Mouse (Mus musculus) common myeloid progenitor, adult 5-6 weeks (primary cell): ENCODE measurements at regions not wholly inside any gene's neighbourhood (a gene's known extent, or its start where the extent isn't known, plus 50 kb on each side); places are given as distances from the start of the nearest gene placed in this dataset.

ENCODE experiments used
- ATAC-seq: replicated peaks from 2 replicates; pipeline ENCODE4 v1.8.0; 2016; ENCODE audit warnings: low read depth, mild to moderate bottlenecking, moderate TSS enrichment, inconsistent platforms; ENCODE audit not compliant: poor library complexity, severe bottlenecking

- ATAC-seq, result no peak
Observed at GRCm38 (mm10) chr9:98791709-98792108, 50.6 kb upstream of the Prr23a1 start.

GRCm38 (mm10) chr9:98773651-98774185, 68.6 kb upstream of the Prr23a1 start:
- no peak for ATAC-seq

GRCm38 (mm10) chr9:98773212-98773611, 69.1 kb upstream of the Prr23a1 start:
- no peak for ATAC-seq

- ATAC-seq, result no peak
Observed at GRCm38 (mm10) chr9:98754764-98755163, 87.5 kb upstream of the Prr23a1 start.

DNA sequence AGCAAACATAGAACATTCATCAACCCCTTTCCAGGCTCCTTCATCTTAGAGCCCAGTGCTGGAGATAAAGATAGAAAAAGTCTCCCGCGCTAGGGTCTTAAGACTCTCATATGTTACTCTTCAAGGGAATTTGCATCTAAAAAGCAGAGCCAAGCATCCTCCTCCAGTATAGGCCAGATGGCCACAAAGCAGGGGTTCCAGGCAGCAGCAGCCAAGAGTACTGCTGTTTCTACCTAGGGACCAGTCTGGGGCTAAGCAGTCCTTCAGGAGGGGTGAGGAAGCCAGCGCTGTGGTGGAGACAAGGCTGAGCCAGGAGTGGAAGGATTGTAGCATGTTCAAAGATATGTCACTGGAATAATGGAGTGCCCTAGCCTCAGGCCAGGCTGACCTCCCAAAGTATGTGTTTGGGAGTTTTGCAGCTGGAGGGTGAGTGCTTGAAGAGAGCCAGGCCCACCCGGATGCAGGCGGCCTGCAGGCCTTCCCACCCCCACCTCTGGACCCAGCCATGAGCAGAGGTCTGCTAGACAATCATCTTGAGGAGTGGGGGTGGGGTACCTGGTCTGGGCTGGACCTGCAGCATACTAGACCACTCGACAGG, 88.8 kb upstream of the Prr23a1 start:
- ATAC-seq, result no peak

GRCm38 (mm10) chr9:98743785-98744184, 98.5 kb upstream of the Prr23a1 start:
- no peak for ATAC-seq

- ATAC-seq, result no peak
Observed at GRCm38 (mm10) chr9:98727276-98727860, 114.9 kb upstream of the Prr23a1 start.

GRCm38 (mm10) chr9:98726638-98727037, 115.7 kb upstream of the Prr23a1 start:
- peak; percentile 47; the same call in 1 of the 2 replicates for ATAC-seq

GRCm38 (mm10) chr9:98722885-98723284, 119.4 kb upstream of the Prr23a1 start:
- no peak for ATAC-seq

DNA sequence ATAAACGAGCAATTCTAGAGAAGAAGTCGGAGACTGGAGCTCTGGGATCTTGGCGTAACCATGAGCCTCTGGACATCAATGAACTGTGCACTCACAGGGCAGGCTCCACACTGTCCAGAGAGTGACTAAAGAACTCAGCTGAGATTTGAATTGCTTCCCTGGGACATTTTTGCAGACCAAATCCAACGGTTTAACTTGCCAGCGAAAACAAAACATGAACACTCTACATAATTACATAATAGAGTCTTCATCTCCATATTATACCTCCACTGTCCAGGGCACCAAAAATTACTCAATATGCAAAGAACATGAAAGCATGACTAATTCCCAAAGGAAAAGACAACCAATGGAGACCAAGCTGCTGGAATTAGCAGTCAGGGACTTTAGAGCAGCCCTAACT, 119.9 kb upstream of the Mrps22 start:
- no peak for ATAC-seq

DNA sequence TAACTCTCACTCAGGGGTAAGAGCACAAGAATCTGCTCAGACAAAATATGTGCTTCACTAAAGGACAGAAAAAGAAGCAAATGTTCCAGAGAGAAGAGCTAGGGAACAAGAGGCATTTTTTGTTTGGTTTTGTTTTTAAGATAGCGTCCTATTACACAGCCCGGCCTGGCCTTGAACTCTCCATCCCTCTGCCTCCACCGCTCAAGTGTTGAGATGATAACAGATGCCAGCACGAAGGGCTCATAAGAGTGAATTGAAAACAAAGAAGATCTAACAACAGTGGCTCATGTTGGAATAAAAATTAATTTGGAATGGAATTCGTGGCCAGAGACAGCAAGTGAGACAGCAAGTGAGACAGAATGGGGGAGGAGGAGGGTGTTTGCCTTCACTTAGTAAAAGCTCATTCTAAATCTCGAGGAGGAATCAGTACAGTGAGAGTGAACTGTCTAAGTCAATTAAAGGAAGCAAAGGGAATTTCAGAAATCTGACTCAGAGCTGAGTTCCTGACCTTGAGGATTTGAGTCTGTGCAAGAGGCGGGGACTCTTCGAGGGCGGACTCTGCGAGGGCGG, 116.3 kb upstream of the Mrps22 start:
- no peak for ATAC-seq

GRCm38 (mm10) chr9:98714661-98715060, 113.2 kb upstream of the Mrps22 start:
- ATAC-seq, result no peak

DNA sequence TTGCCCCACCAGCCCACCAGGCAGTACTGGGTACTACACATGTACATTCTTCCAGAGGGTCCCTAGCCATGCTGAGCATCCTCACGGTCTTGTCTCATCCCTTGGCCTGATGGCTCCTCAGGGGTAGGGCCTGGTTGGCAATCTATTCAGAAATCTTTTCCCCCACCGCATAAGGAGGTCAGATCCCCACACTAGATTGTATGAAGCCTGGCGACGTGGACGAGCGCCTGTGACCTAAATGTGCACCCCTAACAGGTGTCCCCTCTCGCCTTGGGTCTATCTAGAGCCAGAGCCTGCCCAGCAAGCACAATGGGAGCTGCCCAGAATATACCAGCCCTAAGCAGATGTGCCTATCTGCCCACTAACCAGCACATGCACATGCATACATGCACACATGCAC, 111.4 kb upstream of the Mrps22 start:
- ATAC-seq, result no peak

GRCm38 (mm10) chr9:98712023-98712563, 110.6 kb upstream of the Mrps22 start:
- ATAC-seq, result no peak

- no peak for ATAC-seq
Observed at GRCm38 (mm10) chr9:98710155-98710710, 108.8 kb upstream of the Mrps22 start.

DNA sequence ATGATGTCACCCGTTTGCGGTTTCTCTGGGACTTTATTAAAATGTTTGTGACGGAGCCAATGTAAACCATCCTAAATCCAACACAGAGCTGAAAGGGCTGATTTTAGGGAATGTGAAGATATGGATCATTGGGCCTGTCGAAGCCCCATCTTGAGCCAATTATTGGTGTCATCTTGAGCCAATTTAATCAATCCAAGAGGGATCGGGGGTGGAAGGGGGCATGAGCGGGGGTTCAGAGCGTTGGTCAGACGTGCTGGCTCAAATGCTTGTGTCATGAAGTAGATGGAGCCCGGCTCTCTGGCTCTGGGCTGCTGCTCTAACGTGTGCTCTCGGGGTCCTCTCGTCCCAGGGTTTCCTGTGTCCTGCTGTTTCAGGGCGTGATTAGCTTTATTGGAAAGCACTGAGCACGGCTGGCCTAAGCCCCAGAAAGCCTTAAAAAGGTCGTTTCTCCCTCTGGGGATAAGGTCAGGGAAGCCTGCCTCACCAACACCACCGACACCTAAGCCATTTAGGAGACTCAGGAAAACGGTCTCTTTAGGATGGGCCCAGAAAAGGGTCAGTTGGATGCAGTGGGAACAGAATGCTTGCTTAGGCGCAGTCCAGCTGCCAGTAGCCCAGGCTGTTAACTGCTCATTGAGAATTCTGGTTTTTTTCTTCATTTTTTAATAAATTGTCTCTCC, 106.7 kb upstream of the Mrps22 start:
- no peak for ATAC-seq

- no peak for ATAC-seq
Observed at GRCm38 (mm10) chr9:98707491-98707890, 106.0 kb upstream of the Mrps22 start.

DNA sequence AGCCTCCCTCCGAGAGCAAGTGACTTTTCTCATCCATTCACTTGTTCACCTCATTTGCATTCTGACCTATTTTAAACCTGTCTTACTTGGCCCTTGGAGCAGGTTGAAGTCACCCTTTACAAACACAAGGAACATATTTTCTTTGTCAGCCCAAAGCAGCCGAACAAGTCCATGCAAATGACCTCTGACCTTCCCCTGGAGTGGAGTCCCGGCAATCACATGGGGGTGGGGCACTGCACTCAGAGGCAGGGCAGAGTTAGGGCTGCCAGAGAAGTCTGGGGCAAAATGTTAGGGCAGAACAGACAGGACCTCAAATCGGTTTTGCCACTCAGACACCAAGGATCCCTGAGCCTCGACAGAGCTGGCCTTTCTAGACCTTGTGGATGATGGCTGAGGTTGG, 102.7 kb upstream of the Mrps22 start:
- ATAC-seq, result no peak

GRCm38 (mm10) chr9:98703331-98703730, 101.9 kb upstream of the Mrps22 start:
- no peak for ATAC-seq

- ATAC-seq, result no peak
Observed at GRCm38 (mm10) chr9:98700571-98700970, 99.1 kb upstream of the Mrps22 start.
